In the genomic region with DNA sequence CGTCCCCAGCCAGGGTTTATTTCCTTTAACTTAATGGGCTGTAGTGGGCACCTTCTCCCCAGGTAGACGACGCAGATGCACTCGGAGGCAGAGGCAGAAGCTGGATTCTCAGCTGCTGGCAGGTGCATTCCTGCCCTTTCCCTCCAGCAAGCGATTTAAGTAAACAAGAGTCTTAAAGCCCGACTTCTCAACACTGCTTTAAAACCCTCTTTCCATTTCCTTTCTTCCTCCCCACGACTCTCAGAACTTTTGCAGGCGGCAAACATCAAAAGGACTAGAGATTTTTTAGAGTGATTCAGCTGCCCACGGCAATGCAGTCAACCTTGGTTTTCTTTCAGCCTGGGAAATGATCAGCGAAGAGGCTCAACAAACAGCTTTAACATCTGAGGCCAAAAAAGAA, we compare ENCODE assay signal across 19 mouse cellular contexts. TPM values are rescaled to one million over a fixed set of nuclear protein-coding genes. Genes with fewer than 3 reads are reported as not detected.
A peak's percentile ranks its signal among the peaks of the same experiment; 100 is the strongest.
DNase-seq lines count a peak whose midpoint lies in the region; ATAC-seq lines count a peak whose summit lies in the region.
"Had no signal": no experiment of that assay in that cellular context is flagged by ENCODE, and none has a peak within 500 bp of the region (broad histone marks: within the 10 kb centered on the region; RNA-seq: fewer than 3 reads in every experiment).

No protein-coding gene starts in this region.

- H3K4me1 ChIP-seq in embryonic facial prominence, embryonic 14.5 days (ENCODE audit: control insufficient read depth, insufficient read depth, low read length) = no peaks in the 10 kb centered on the region
- H3K4me1 ChIP-seq: embryonic facial prominence, embryonic 12.5 days; forebrain, embryonic 12.5 days; heart, embryonic 12.5 days; liver, embryonic 12.5 days; neural tube, embryonic 15.5 days had no signal

- 30% methylated on average over 10 of the region's 10 CpGs for WGBS in embryonic facial prominence, embryonic 14.5 days

- no peak overlapping the region for H3K4me2 ChIP-seq in embryonic facial prominence, embryonic 14.5 days (ENCODE audit: low read depth, low read length)
- H3K4me2 ChIP-seq: embryonic facial prominence, embryonic 12.5 days; forebrain, embryonic 12.5 days; heart, embryonic 12.5 days; liver, embryonic 12.5 days; neural tube, embryonic 15.5 days had no signal

- DNase-seq in adrenal gland, adult 8-10 months = peak; percentile 38
- no peak for DNase-seq in adrenal gland, postnatal 25 days
- peak; percentile 18 for DNase-seq in lung, postnatal 25 days (ENCODE audit: low spot score)
- DNase-seq in lung, adult 18-20 months = no peak
- peak; percentile 65 for DNase-seq in embryonic facial prominence, embryonic 14.5 days (ENCODE audit: low spot score)
- DNase-seq in thymus, postnatal 36 days = peak; percentile 4 to 12
- DNase-seq in layer of hippocampus, postnatal 36 days = no peak
- DNase-seq: cerebellum, adult 8-10 months; gastrocnemius, adult 2 months had no signal

- ATAC-seq in embryonic facial prominence, embryonic 14.5 days (ENCODE audit: low read depth) = peak; percentile 62; the same call in 1 of the 2 replicates
- no peak for ATAC-seq in granulocyte monocyte progenitor cell, adult 5-6 weeks (replicated peaks; ENCODE audit: poor library complexity, severe bottlenecking)
- ATAC-seq: liver, embryonic 12.5 days had no signal

- H3K27me3 ChIP-seq in embryonic facial prominence, embryonic 14.5 days (replicated peaks; ENCODE audit: control insufficient read depth, insufficient read depth, low read length) = no peaks in the 10 kb centered on the region
- H3K27me3 ChIP-seq: embryonic facial prominence, embryonic 12.5 days; forebrain, embryonic 12.5 days; heart, embryonic 12.5 days; liver, embryonic 12.5 days; neural tube, embryonic 15.5 days had no signal

- H3K36me3 ChIP-seq in embryonic facial prominence, embryonic 14.5 days (ENCODE audit: control insufficient read depth, insufficient read depth, low read length) = no peaks in the 10 kb centered on the region
- H3K36me3 ChIP-seq: embryonic facial prominence, embryonic 12.5 days; forebrain, embryonic 12.5 days; heart, embryonic 12.5 days; liver, embryonic 12.5 days; neural tube, embryonic 15.5 days had no signal

- no peak overlapping the region for H3K4me3 ChIP-seq in embryonic facial prominence, embryonic 14.5 days (ENCODE audit: low read depth, low read length)
- H3K4me3 ChIP-seq: embryonic facial prominence, embryonic 12.5 days; forebrain, embryonic 12.5 days; gastrocnemius, adult 2 months; heart, embryonic 12.5 days; liver, embryonic 12.5 days; neural tube, embryonic 15.5 days had no signal

- H3K9ac ChIP-seq in embryonic facial prominence, embryonic 14.5 days (ENCODE audit: low read depth, low read length) = no peak overlapping the region
- H3K9ac ChIP-seq: embryonic facial prominence, embryonic 12.5 days; forebrain, embryonic 12.5 days; heart, embryonic 12.5 days; liver, embryonic 12.5 days; neural tube, embryonic 15.5 days had no signal

- H3K9me3 ChIP-seq in embryonic facial prominence, embryonic 14.5 days (ENCODE audit: control insufficient read depth, low read length) = peaks cover 4% of the 10 kb centered on the region; the same call in 1 of the 2 replicates
- H3K9me3 ChIP-seq: forebrain, embryonic 12.5 days; heart, embryonic 12.5 days; liver, embryonic 12.5 days; neural tube, embryonic 15.5 days had no signal

- H3K27ac ChIP-seq in embryonic facial prominence, embryonic 14.5 days (replicated peaks; ENCODE audit: low read depth, low read length) = no peak overlapping the region
- H3K27ac ChIP-seq: embryonic facial prominence, embryonic 12.5 days; forebrain, embryonic 12.5 days; gastrocnemius, adult 2 months; liver, embryonic 12.5 days; neural tube, embryonic 15.5 days had no signal

RNA-seq across cellular contexts. Expression of a gene that starts 14.7 kb away (rescaled TPM):
- not detected for total RNA-seq in adrenal gland, adult 8-10 months (2022)
- not detected in 2 replicates for total RNA-seq in adrenal gland, postnatal 25 days (2021)
- not detected in 2 replicates for polyA plus RNA-seq in embryonic facial prominence, embryonic 14.5 days (2014; fragmentation: Nextera tagmentation; extraction: Ambion mirVana)
- not detected for total RNA-seq in layer of hippocampus, postnatal 36 days (2021)
- not detected in 2 replicates for total RNA-seq in granulocyte monocyte progenitor cell, adult 5-6 weeks (2014; fragmentation: Nextera tagmentation)
- total RNA-seq in granulocyte monocyte progenitor cell, adult 5-6 weeks (2017) = not detected in 2 replicates
- total RNA-seq: gastrocnemius, adult 2 months; left cerebral cortex, adult 8-10 months; megakaryocyte-erythroid progenitor cell, adult 5-6 weeks had no signal
- polyA plus RNA-seq: embryonic facial prominence, embryonic 12.5 days; forebrain, embryonic 12.5 days; heart, embryonic 12.5 days; hindbrain, embryonic 11.5 days; large intestine, adult 2 months; liver, embryonic 12.5 days; neural tube, embryonic 15.5 days had no signal

Comparison
In these comparisons a context has a peak if more than half of its experiments do, and no peak if none do; other contexts are left out.
1. DNase-seq: peak in adrenal gland, adult 8-10 months (single experiment), lung, postnatal 25 days (single experiment), embryonic facial prominence, embryonic 14.5 days (single experiment) and thymus, postnatal 36 days (2 of 2); none in adrenal gland, postnatal 25 days (single experiment), lung, adult 18-20 months (0 of 2) and layer of hippocampus, postnatal 36 days (0 of 2).